Mouse (Mus musculus) ES-Bruce4 (cell line): ENCODE data around the gene Pard3.

Experiments
- CTCF ChIP-seq: IDR thresholded peaks from one replicate; pipeline ENCODE4 v1.8.1; 2011; ENCODE audit warnings: low read depth, low read length
- EP300 ChIP-seq: IDR thresholded peaks from 2 replicates; pipeline ENCODE4 v1.6.1; 2011; ENCODE audit warnings: low read depth, low read length; ENCODE audit not compliant: insufficient read depth
- POLR2A ChIP-seq: IDR thresholded peaks from one replicate; pipeline ENCODE4 v1.8.1; 2011; ENCODE audit warnings: low read length; ENCODE audit not compliant: insufficient read depth

DNA sequence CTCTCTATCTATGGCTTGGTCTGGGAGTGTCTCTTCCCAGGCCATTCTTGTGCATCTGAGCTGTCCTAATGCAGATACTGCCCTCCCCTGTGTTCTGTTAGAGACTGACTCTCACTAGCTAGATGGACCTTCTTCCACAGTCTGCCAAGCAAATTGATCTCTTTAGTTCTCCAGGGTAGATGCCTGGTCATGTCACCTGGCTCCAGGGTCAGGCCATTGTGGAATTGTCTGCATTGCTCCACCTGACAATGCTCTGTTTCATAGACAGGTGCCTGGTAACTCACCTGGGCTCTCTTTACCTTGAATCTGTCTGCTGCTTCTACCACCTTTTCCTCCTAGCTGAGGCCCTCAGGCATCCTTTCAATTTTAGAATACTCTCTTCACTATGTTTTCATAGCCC is 329.0 kb downstream of the Pard3 start:
- TF ChIP-seq CTCF (no peak), POLR2A (no peak), EP300 (no peak)
